Mouse (Mus musculus) lung, postnatal 36 days (tissue): ENCODE data around the gene Tmem256.
"Not testable (repeated sequence)": the region's sequence is repeated elsewhere in the genome, so short reads cannot be mapped to it uniquely, and the experiment has no call there.

Source experiments
- DNase-seq: peaks from one replicate; pipeline ENCODE4 v3.0.0; 2022; ENCODE audit warnings: mixed read lengths

The Tmem256 gene

GRCm38 (mm10) chr11:69858113-69858998 is 20.0 kb downstream of the Tmem256 start, which contains the start of gene Tnk1:
TSS of gene Tnk1 (minus strand) at chr11:69858730.
- peak; percentile 85 for DNase-seq

- not testable (repeated sequence) for DNase-seq
Measured at GRCm38 (mm10) chr11:69863729-69864128, 25.4 kb downstream of the Tmem256 start.

GRCm38 (mm10) chr11:69864138-69864860 is 26.0 kb downstream of the Tmem256 start:
- DNase-seq, result no peak

- no peak for DNase-seq
Measured at GRCm38 (mm10) chr11:69865561-69865960, 27.2 kb downstream of the Tmem256 start.

- DNase-seq, result peak; percentile 58
Measured at GRCm38 (mm10) chr11:69867335-69867734, 29.0 kb downstream of the Tmem256 start.

GRCm38 (mm10) chr11:69870289-69871069 is 32.2 kb downstream of the Tmem256 start:
- DNase-seq, result no peak

- no peak for DNase-seq
Measured at GRCm38 (mm10) chr11:69871822-69872221, 33.5 kb downstream of the Tmem256 start.

- no peak for DNase-seq
Measured at GRCm38 (mm10) chr11:69872451-69872850, 34.1 kb downstream of the Tmem256 start.

GRCm38 (mm10) chr11:69876186-69876585 is 37.9 kb downstream of the Tmem256 start:
- peak; percentile 88 for DNase-seq

- peak; percentile 92 for DNase-seq
Measured at GRCm38 (mm10) chr11:69876867-69877266, 38.6 kb downstream of the Tmem256 start.

- DNase-seq, result no peak
Measured at GRCm38 (mm10) chr11:69877878-69878277, 39.6 kb downstream of the Tmem256 start, which contains the start of gene Tmem95. TSS of gene Tmem95 (minus strand) at chr11:69878018.

- no peak for DNase-seq
Measured at GRCm38 (mm10) chr11:69878399-69878798, 40.1 kb downstream of the Tmem256 start.

GRCm38 (mm10) chr11:69878952-69879351 is 40.6 kb downstream of the Tmem256 start:
- no peak for DNase-seq

GRCm38 (mm10) chr11:69879711-69880110 is 41.4 kb downstream of the Tmem256 start:
- DNase-seq, result no peak

- DNase-seq, result peak; percentile 88
Measured at GRCm38 (mm10) chr11:69880506-69880852, 42.2 kb downstream of the Tmem256 start.

- DNase-seq, result peak; percentile 96
Measured at GRCm38 (mm10) chr11:69880853-69881603, 42.7 kb downstream of the Tmem256 start, which contains the start of gene Kctd11. TSS of gene Kctd11 (minus strand) at chr11:69881406.

GRCm38 (mm10) chr11:69881787-69882670 is 43.7 kb downstream of the Tmem256 start:
- no peak for DNase-seq

GRCm38 (mm10) chr11:69883066-69883465 is 44.8 kb downstream of the Tmem256 start:
- peak; percentile 64 for DNase-seq

- DNase-seq, result no peak
Measured at GRCm38 (mm10) chr11:69883527-69884151, 45.3 kb downstream of the Tmem256 start.

- DNase-seq, result no peak
Measured at GRCm38 (mm10) chr11:69884240-69884639, 45.9 kb downstream of the Tmem256 start.

- no peak for DNase-seq
Measured at GRCm38 (mm10) chr11:69884663-69885062, 46.3 kb downstream of the Tmem256 start.
